Mouse (Mus musculus): ENCODE measurements around the gene Sptb.

Sptb gene

DNA sequence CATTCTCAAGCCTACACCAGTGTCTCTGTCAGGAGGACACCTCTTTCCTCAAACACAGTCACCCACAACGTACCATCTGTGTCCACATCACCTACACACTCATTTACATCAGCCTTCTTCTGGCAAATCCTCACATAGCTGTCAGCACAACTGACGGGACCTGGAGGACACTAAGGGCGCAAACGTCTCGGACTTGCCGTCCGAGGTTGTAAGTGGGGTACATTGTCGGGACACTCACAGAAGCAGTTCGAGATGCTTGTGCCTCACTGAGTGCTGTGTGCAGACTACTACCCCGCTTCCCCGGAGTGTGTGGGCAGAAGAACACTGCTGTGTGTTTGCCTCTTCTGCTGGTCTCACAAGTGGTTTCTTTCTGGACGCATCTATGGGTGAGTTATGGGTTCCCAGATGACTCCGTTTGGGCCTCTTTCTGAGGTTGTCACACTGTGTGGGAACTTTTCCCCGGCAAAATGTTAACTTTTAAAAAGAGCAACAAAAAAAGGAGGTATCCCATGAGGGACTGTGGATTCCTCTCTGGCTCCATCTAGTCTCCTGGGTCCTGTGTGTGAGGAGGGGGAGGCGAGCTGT is 164.5 kb downstream of the Sptb start:
- no peak for DNase-seq (ENCODE audit: low read depth, low spot score)

DNA sequence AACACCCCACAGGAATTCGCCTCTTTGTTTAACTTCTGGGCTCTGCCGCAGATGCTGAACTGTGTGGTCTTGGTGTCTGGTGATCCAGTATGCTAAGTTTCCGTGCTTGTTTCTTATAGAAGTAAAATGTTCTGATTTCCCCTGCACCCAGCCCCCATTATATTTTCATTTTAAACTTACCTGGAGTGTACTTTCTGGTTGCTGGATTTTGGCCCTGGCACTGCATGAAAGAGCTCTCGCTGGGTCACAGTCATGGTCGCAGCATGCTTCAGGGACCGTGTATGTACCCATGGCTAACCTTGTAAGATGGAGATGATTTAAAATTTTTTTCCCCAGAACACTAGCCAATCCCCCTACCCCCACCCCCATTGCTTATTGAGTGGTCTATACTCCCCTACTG is 168.5 kb downstream of the Sptb start:
- DNase-seq (ENCODE audit: low read depth, low spot score): no peak

DNA sequence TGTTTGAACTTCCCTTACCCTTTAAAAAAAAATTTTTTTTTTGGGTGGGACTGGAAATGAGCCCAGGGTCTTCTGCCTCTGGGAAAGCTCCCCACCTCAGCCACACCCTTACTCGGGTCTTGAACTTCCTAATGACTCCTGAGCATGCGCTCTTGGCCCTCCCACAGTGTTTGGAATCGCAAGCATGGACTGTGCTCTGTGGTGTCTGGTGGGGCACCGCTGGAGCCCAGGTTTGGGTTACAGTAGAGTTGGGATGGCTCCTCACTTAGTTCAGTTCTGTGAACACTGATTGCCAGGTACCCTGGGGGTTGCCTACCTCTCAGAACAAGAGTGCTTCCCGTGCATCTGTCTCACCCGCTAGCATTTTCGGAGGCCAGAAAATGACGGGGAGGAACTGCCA is 168.9 kb downstream of the Sptb start:
- DNase-seq (ENCODE audit: low read depth, low spot score): no peak

DNA sequence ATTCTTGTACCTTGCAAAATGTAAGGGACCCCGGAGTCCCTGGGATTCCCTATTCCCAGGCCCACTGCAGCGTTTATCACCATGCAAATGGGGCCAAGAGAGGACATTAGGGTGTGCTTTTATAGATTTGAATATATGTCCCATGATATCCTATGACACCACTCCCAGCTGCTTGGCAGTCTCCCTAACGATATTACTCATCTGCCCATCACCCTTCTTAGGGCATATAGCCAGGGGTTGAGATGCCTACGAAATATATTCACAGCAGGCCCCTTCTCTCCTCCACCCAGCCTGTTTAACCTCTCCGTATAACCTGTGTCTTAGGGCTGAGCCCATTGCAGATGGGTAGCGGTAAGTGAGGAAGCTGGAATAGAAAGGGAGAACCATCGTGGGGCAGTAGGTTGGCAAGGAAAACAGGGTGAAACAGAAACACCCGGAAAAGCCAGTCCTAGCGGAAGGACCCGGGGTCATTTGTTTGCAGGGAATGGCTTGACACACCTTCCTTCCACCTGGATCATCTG is 169.6 kb downstream of the Sptb start:
- no peak for DNase-seq (ENCODE audit: low read depth, low spot score)

DNA sequence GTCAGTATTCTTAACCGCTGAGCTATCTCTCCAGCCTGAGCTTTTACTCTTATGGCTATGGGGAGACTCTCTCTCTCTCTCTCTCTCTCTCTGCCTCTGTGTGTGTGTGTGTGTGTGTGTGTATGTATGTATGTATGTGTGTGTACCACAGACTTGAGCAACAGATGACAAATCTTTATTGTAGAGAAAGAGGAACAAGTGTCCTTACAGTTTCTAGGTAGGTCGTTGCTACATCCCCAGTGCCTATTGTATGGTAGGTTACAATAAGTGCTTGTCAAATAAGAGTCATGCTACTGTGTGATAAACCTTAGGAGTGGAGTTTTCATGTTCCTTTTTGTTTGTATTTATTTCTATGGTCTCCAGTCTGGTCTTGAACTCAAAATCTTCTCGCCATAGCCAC is 170.2 kb downstream of the Sptb start:
- no peak for DNase-seq (ENCODE audit: low read depth, low spot score)

DNA sequence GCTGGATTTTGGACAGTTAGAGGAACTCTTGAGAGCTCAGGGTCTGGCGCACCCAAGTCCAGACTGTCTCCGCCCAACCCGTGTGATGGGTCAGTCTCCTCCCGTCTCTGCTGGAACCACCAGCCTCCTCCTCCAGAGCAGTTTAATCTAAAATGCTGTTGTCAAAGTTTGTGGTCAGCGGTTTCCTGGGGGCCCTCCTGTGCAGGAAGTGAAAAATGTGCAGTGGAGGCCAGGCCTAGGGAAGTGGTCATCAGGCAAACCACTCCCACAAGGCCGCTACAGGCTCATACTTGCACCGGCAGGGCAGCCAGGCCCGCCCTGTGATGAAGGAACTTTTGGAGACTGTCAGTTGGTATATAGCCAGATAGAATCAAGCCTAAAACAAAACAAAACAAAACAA is 172.9 kb downstream of the Sptb start:
- DNase-seq (ENCODE audit: low read depth, low spot score): peak; percentile 79

DNA sequence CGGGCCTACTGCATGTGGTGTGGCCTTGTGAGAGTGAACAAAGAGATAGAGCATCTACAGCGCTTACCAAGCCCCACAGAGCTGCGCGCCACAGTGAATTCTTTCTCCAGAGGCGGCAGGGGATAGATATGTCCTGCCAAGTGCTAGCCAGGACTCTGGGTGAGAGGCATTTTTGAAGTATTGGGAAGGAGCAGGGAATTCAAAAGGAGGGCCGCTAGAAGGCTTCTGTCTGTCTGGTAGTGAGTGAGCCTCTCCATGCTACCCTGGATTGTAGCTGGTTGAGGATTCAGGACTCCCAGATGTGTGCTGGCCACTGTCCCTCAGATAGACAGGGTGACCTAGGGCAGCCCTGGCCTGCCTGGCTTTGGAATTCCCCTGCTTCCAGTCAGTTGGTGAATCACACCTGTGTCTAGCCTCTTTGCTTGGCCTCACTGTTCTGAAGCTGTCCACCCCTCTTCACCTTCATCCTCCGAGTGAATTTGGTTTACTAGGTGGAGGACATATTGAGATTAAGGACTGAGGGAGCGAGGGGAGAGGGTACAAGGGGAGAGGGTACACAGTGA is 173.7 kb downstream of the Sptb start:
- DNase-seq (ENCODE audit: low read depth, low spot score): peak; percentile 38

DNA sequence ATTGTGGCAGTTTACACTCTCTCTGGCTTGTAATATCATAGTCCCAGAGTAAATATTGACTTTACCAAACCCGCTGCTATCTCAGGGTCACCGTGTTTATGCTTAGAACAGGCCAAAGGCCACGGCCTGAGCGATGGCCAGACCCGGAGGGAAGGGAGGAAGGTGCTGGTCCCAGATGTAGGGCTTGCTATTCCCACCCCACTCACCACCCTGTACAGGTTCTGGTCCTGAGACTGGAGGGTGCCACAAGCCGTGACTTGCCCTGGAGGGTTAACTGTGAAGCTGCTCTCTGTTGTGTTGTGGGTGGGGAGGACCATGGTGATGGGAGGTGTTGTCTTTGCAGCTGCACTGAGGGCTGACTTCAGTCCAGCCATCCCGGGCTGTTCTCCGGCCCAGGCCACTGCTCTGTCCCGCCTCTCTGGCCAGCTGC is 174.9 kb downstream of the Sptb start:
- peak; percentile 10 for DNase-seq (ENCODE audit: low read depth, low spot score)

DNA sequence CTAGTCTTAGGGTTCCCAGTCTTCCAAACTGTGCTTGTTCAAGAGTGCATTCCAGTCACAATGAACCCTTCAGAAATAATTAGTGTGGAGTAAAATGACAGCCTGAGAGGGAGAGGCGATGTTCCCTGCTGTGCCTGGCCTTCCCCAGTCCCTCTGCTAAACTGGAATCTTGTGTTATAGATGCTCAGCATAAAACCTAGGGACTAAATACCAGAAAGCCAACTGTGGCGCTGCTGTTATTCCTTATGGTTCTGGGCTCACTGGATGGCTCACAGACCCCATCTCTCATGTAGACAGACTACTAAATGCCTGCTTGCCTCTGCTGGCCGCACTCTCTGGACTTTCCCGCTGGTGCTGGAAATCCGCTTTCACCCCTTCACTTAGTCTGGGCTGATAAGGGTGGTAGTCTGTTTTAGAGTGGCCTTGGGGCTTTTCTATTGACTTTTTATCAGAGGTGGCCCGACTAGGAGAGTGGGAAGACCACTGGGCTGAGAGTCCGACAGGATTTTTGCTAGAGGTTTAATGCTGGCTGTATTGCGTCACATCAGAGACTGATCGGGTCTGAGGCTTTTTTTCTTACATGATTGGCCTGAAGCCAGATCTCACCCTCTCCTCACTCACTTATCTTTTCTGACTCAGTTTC is 175.6 kb downstream of the Sptb start:
- no peak for DNase-seq (ENCODE audit: low read depth, low spot score)

DNA sequence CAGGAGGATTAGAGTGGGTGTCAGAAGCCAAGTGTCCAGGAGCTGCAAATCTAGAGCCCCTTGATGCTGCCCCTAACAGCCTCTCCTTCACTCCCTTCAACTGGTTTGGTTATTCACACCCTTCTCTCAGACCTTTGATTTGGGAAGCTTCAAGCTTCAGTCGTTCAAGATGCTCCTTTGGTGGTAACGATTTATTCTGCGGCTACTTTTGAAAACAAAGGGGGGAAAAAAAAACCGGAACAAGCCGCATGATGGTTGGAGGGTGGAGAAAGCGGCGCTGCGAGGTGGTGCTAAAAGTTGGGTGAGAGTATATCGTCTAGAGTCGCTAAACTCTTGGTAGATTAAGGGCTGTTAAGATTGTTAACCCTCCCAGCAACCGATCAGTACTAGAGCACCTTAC is 176.1 kb downstream of the Sptb start:
- DNase-seq (ENCODE audit: low read depth, low spot score): peak; percentile 59

DNA sequence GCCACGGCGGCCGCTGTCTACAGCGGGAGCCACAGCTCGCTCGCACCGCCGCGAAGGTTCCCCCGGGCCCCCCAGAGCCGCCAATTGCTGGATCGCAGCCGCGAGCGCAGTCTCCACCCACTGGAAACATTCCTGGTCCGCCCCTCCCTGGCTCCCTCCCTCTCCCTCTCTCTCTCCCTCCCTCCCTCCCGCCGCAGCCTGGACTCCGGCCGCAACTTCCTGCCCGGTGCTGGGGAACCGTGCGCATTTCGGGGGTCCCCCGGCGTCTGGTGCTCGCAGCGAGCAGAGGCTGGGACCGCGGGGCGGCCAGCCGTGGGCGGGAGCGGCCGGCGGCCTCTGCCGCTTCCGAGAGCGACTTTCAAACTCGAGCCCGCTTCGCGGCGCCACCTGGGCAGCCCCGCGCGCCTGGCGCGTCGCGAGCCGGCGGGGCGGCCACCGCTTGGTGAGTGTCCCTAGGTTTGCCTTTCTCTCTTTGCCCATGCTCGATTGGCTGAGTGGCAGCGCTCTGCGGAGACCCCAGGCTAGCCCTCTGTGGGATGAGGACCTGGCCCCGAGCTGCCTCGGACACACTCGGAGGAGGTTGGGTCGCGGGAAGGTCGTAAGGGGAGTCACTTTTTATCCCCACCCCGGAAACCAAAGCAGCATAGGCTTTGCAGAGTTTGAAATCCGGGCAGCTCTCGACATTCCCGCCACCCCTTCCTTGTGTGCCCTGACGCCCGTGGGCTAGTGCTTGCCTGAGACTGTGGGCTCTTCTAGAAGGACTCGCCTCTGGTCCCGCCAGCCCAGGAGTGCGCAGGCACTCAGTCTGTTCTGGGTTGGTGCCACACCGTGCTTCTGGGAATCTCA is 176.7 kb downstream of the Sptb start:
- peak; percentile 81 for DNase-seq (ENCODE audit: low read depth, low spot score)

DNA sequence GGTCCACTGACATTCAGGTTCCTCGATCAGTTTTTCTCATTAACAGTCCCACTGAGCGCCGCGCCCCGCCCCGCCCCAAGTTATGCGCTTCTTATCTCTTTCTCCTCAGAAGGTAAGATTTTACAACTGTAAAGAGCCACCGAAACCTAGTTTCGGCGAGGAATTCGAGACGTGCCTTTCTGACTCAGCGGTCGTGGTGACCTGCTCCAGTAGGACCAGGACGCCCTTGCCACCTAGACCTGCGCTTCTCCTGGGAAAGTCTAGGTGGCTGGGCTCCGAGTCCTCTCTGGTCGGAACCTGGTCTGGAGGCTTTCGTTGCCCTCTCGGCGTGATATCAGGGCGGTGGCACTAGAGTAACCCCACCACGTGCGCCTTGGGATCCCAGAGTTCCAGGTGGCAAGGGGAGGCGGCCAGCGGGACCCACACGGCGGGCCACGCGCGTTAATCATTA is 177.4 kb downstream of the Sptb start:
- DNase-seq (ENCODE audit: low read depth, low spot score): peak; percentile 77

DNA sequence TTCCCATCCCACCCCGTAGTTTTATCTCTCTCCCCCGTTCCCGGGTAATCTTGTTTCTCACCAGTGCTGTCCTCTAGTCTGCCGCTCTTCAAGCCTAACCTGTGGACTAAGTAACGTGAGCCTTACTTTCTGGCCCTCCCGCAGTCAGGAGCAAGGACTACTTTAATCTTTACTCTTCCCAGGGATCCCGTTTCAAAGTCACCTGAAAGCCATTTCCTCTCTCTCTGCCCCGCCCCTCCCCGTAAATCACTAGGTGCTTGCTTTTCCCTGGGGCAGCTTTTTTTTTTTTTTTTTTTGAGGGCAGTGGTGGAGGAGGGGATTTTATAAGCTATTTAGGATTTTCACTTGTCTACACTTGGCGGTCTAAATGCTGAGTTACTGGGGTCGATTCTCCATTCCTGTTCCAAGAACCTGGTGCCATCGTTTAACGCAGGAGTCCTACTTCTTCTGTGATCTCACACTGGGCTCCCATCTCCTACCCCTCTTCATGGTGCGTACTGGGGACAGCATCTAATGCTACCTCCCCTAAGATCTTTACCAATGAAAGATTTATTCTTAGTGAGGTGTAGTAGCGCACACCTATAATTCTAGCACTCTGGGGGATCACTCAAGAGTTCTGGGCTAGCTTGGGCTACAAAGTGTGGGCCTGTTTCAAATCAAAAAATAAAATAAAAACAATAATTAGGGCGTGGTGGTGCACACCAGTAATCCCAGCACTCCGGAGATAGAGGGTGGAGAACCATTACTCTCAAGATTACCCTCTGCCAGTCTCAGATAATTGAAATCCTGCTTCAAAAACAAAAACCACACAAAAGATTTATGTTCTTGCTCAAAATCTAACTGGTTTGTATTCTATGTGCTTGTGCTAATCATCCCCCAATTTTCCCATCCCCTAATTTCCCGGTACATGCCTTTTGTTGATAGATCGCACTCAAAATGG is 178.1 kb downstream of the Sptb start:
- peak; percentile 7 for DNase-seq (ENCODE audit: low read depth, low spot score)

DNA sequence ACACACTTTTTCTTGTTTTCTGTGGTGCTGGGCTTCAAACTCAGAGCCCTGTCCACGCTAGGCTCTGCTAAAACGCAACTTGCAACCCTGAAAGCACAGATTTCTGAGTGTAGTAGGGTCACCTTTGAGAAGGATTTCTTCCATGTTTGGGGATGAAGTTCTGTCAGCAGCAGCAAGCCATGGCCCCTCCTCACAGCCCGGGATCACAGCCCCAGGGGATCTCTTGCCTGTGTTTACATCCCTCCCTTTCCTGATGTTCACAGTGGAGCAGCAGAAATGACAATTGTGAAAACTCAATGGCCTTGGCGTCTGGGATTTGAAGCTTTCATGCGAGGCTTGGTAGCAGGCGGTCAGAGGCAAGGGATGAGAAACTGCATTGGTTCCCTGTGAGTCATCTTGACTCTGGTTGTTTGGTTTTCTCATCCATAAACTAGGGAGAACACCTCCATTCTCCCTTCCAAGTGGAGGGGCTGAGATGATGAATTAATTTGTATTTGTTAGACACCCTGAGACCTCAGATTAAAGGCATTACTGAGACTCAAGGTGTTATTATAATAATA is 179.7 kb downstream of the Sptb start, which contains the start of gene Plekhg3:
Plekhg3 (plus strand) TSS at position 312 of the 560 bp plus-strand sequence.
- no peak for DNase-seq (ENCODE audit: low read depth, low spot score)

Measured in A20 (cell line).